Mouse (Mus musculus): ENCODE data around the gene Parp16.
A peak's percentile ranks its signal among the peaks of the same experiment; 100 is the strongest.
"Not testable (repeated sequence)": the region's sequence is repeated elsewhere in the genome, so short reads cannot be mapped to it uniquely, and the experiment has no call there.

Parp16 gene

GRCm38 (mm10) chr9:65178336-65179213, 16.6 kb upstream of the Parp16 start:
- DNase-seq (ENCODE audit: low spot score): no peak

GRCm38 (mm10) chr9:65179817-65180624, 15.1 kb upstream of the Parp16 start:
- no peak for DNase-seq (ENCODE audit: low spot score)

GRCm38 (mm10) chr9:65188599-65188998, 6.6 kb upstream of the Parp16 start:
- peak; percentile 91 for DNase-seq (ENCODE audit: low spot score)

- no peak for DNase-seq (ENCODE audit: low spot score)
These were observed 4.8 kb upstream of the Parp16 start for GRCm38 (mm10) chr9:65190306-65190705.

GRCm38 (mm10) chr9:65191389-65191754, 3.8 kb upstream of the Parp16 start:
- peak; percentile 25 for DNase-seq (ENCODE audit: low spot score)

GRCm38 (mm10) chr9:65191755-65192469, 3.2 kb upstream of the Parp16 start:
- peak; percentile 30 for DNase-seq (ENCODE audit: low spot score)

GRCm38 (mm10) chr9:65193214-65193613, 1.9 kb upstream of the Parp16 start:
- no peak for DNase-seq (ENCODE audit: low spot score)

- peak; percentile 28 for DNase-seq (ENCODE audit: low spot score)
These were observed 448 bp downstream of the Parp16 start for GRCm38 (mm10) chr9:65195621-65195981.

GRCm38 (mm10) chr9:65195982-65196737, 1.0 kb downstream of the Parp16 start:
- peak; percentile 75 for DNase-seq (ENCODE audit: low spot score)

GRCm38 (mm10) chr9:65196738-65197569, 1.8 kb downstream of the Parp16 start:
- DNase-seq (ENCODE audit: low spot score): peak; percentile 87

- DNase-seq (ENCODE audit: low spot score): no peak
These were observed 2.7 kb downstream of the Parp16 start for GRCm38 (mm10) chr9:65197826-65198225.

- DNase-seq (ENCODE audit: low spot score): peak; percentile 28
These were observed 4.6 kb downstream of the Parp16 start for GRCm38 (mm10) chr9:65199723-65200122.

- peak; percentile 88 for DNase-seq (ENCODE audit: low spot score)
These were observed 5.5 kb downstream of the Parp16 start for GRCm38 (mm10) chr9:65200606-65201005.

- DNase-seq (ENCODE audit: low spot score): peak; percentile 70
These were observed 5.8 kb downstream of the Parp16 start for GRCm38 (mm10) chr9:65201021-65201380.

- DNase-seq (ENCODE audit: low spot score): peak; percentile 94
These were observed 6.4 kb downstream of the Parp16 start for GRCm38 (mm10) chr9:65201381-65202164.

GRCm38 (mm10) chr9:65202165-65202754, 7.1 kb downstream of the Parp16 start:
- DNase-seq (ENCODE audit: low spot score): no peak

- peak; percentile 80 for DNase-seq (ENCODE audit: low spot score)
These were observed 10.1 kb downstream of the Parp16 start for GRCm38 (mm10) chr9:65205049-65205815.

- DNase-seq (ENCODE audit: low spot score): not testable (repeated sequence)
These were observed 12.1 kb downstream of the Parp16 start for GRCm38 (mm10) chr9:65207041-65207815.

Data from adipocyte (in vitro differentiated cells).